Mouse (Mus musculus) frontal cortex, postnatal 10 days (tissue): ENCODE results near the gene Cyp2w1.
A peak's percentile ranks its signal among the peaks of the same experiment; 100 is the strongest.
"Not testable (repeated sequence)": the region's sequence is repeated elsewhere in the genome, so short reads cannot be mapped to it uniquely, and the experiment has no call there.

Experiments used
- DNase-seq, 2 experiments: peaks; one replicate each; pipeline ENCODE4 v3.0.0; 2022; ENCODE audit warnings: low spot score in 2 of 2, mixed read lengths in 1 of 2

Cyp2w1 gene

DNA sequence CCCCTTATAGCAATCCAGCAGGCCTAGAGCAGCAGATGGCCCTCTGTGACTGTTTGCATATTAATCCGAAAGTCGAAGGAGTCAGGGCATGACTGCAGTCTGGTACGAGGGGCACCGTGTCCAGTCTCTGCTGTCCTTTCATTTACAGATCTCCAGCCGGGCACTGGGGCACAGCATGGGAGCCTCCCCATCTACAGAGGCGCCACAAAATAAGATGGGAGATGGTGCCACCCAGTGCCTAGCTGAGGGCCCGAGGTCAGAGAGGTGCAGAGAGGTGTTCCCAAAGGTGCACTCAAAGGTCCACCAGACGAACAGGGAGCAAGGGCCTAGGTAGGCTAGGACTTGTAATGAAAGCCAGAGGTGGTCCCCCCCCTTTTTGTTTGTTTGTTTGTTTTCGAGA lies 30.8 kb downstream of the Cyp2w1 start:
- no peak for DNase-seq

DNA sequence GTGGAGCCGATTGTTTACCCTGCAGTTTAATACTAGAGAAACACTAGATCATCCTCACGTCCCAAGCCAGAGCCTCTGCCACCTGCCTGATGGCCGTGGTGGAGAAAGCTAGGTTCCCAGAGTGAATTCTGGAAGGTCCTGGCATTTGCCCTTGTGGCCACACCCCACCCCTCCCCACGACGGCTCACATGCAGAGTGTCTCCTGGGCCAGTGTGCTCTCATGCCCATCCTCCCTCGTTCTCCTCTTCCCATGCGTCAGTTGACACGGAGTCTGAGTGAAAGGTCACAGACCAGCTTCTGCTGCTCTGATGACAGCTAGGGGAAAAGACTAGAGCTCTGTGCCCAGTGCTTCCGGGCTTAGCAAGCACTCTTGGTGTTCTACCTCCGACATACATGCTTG lies 32.1 kb downstream of the Cyp2w1 start:
- DNase-seq, result no peak

DNA sequence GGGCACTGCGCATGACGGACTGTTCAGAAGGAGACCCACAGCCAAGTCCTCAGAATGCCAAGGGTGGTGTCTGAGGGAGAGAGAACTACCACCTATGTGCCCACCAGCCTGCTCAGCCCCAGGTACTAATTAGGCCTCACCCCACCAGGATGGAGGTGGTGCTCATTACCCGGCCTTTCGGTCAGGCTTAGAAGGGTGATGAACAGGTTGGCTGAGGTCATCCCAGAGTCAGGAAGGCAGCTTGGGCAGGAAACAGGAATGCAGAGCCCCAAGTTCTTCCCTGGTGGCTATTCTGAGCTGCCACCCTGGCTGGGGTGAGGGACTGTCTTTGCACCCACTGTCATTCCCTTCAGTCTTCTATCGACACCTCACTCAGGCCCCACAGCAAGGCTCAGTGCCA lies 33.6 kb downstream of the Cyp2w1 start:
- no peak for DNase-seq

DNA sequence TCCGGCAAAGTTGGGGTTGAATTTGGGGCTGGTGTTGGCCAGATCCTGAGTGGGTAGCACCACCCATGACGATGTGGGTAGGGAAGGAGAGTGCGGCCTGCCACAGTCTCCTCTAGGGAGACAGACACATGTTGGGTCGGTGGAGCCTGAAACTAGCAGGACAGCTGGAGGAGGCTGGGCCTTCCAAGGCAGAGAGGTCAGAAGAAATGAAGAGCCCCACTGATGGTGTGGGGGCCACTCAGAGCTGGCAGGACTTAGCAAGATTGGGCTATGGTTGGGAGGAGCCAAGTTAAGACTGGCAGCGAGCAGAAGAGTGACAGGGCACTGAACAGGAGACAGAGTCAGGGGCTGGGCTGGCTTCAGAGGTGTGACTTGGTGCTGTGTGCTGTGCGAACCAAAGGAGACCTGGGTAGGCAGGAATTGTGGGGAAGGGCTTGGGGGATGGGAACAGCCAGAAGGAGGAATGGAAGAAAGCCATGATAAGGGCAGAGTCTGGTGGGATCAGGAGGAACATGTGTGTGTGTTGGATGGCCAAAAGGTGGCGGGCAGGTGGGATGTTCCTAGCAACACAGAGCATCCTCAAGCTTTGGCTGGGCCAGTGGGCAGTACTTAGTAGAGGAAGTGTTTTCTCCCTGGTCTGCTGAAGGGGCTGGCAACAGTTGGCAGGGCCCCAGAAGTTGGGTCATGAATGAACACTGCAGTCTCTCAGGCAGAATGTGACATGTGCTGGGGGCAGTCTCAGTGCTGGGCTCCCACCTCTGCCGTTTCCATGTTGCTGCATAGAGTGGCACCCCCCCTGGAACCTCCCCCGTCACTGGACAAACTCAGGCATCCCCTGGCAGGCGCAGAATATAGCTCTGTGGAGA lies 35.1 kb downstream of the Cyp2w1 start:
- no peak for DNase-seq

DNA sequence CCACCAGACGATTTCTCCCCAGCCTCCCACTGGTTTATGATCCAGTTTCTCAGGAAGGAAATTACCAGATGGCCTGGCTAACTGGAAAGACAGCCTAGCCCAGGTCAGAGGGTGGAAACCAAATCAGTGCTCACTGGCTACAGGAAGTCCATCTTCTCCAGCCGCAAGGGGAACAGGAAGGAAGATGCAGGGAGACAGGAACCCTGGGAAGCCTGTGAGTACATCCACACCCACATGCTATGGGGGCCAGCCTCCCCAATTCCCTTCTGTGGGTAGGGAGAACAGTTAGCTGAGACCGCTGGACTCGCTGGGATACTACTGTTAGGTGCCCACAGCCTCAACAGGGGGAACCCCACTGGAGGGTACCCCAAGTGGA lies 35.8 kb downstream of the Cyp2w1 start:
- DNase-seq, result no peak

DNA sequence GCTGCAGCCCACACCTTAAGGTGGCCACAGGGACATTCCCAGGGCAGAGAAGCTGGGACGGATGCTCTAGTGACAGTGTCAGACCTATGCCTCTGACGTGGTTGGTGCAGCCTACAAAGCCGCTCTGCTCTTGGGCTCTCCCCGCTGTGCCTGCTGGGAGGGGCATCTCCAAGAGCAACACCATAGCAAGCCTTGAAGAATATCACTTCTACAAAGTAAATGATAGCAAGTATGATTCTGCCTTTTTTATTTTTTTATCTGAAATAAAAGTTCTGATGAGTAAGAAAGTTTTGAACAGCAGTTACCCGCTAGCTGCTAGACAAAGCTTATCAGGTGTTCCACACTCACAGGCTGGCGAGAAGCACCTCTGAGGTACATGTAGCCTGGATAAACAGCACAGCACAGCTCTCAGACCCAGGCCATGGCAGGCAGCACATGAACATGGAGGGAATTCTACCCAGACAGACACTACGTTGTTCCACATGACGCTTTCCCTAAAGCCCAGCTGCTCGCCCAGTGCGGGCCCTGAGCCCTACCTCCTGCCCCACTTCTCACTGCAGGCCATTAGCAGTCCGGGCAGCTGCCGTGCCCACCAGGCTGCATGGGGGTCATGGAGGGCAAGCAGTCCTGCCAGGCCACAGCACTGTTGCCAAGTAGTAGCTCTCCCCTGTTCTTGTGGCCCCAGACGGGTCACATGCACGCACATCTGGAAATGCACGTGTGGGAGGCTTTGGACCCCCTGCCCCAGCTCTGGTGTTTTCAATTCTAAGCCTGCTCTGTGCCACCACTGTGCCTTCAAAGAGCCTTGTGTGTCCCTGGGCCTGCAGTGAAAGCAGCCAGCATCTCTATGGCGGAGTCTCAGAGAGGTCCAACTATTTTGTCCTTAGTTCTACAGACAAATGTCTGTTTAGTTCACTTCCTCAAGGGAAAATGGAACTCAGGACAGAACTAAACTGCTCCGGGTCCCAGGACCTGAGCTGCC lies 36.6 kb downstream of the Cyp2w1 start:
- peak; percentile 60 to 73 for DNase-seq

DNA sequence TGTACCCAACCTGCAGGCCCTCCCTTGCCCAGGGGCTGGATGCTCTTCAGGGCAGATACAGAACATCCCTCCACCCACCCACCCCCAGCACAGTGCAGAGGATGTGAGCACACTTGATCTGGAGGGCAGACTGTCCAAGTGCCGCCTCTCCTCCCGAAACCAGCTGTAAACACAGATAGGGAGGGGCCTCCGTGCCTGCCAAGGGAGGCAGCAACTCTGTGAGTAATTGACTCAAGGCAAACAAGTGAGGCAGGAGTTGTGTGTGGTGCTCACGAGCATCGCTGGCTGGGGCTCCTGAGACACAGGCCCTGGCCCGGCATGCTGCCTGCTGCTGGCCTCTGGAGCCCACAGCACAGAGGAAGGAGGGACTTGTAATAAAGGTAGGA lies 37.3 kb downstream of the Cyp2w1 start:
- DNase-seq, result peak; percentile 43 to 59

DNA sequence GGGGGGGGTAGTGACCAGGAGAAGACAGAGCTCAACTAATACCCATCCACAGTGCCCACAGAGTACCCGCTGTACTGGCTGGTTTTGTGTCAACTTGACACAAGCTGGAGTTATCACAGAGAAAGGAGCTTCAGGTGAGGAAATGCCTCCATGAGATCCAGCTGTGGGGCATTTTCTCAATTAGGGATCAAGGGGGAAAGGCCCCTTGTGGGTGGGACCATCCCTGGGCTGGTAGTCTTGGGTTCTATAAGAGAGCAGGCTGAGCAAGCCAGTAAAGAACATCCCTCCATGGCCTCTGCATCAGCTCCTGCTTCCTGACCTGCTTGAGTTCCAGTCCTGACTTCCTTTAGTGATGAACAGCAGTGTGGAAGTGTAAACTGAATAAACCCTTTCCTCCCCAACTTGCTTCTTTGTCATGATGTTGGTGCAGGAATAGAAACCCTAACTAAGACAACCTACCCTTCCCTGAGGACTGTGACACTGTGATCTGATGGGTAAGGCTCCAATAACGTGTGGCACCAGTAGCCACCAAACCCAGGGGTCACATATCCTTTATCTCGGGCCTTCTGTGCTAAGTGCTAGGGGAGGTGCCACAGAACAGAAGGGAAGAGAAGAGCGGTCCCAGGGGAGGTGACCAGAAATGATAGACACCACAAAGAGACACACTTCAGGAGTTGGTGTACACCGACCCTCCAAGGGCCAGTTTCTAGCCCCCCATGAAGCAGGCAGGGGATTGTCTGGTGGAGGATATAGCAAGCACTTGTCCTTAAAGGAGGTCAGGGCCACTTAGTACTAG lies 38.1 kb downstream of the Cyp2w1 start:
- DNase-seq, result not testable (repeated sequence)

DNA sequence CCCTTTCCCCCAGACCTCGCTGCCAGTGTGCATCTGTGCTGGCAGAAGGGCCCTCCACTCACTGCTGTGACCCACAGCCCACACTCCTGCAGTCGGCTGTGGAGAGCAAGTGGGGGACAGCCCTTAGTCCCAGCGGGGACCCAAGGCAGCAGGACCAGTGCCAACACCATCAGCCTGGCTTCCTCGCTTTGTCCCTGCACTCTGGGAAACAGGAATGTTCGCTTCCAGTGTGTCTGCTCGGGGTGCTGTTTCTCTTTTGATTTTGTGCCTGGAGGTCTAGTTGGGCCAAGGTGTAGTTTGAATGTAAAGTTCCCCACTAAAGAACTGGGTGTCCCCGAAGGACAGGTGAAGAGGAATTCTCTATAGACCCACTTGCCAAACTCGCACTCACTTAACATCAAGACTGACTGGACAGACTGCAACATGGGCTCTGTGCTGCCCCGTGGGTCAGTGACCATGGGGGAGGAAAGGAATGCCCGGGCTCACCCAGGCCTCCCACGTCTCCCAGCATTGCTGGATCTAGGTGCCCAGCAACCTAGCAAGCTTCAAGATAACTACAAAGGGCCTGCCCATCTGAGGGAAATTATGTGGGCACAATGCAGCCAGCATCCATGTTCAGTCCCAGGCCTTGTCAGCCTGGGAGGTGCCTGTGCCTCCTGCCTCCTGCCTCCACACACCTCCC lies 39.0 kb downstream of the Cyp2w1 start:
- DNase-seq, result no peak

DNA sequence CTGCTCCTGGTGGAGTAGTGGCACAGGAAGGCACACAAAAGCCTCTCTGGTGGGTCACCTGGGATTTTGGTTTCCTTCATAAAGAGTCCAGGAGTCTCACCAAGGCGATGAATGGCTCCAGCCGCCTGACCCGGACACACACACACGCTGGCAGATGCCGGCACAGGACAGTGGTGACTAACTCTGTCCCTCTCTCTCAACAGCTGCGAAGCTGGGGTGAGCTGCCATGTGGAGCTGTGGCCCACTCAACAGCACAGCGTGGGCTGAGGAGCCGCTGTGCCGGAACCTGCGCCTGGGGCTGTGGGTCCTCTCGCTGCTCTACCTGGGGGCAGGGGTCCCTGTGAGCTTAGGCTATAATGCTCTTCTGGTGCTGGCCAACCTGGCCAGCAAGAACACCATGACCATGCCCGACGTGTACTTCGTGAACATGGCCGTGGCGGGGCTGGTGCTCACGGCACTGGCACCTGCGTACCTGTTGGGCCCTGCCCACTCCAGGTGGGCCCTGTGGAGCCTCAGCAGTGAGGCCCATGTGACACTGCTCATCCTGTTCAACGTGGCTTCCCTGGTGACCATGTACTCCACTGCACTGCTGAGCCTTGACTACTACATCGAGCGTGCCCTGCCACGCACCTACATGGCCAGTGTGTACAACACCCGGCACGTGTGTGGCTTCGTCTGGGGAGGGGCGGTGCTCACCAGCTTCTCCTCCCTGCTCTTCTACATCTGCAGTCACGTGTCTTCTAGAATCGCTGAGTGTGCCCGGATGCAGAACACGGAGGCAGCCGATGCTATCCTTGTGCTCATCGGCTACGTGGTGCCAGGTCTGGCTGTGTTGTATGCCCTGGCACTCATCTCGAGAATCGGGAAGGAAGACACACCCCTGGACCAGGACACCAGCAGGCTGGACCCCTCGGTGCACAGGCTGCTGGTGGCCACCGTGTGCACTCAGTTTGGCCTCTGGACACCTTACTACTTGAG lies 40.1 kb downstream of the Cyp2w1 start:
- DNase-seq, result no peak

DNA sequence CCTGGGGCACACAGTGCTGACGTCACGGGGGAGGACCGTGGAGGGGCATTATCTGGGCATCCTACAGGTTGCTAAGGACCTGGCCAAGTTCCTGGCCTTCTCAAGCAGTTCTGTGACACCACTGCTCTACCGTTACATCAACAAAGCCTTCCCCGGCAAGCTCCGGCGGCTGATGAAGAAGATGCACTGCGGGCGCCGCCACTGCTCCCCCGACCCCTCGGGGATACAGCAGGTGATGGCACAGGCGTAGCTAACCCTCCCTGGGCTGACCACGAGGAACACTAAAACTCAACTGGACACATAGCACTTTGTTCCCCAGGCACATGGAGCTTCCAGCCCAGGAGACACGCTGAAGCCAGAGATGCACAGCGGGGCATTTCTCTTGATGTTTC lies 40.8 kb downstream of the Cyp2w1 start:
- no peak for DNase-seq

DNA sequence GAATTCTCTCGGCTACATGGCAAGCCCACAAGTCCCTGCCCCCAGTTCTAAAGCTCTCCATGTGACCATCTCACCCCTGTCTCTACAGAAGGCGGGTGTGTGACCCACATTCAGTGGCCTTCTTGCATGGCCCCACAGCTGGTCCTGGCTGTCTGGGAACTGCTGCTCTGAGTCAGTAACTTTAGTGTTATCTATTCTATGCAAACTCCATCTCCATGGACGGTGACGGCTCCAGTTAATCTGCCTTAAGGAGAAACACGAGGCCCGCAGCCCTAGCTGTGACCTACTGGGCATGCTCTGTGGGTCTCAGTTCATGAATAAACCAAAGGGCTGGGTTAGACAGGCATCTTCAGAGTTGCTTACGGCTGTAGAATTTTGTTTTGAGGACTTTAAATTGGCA lies 42.0 kb downstream of the Cyp2w1 start:
- DNase-seq, result no peak

DNA sequence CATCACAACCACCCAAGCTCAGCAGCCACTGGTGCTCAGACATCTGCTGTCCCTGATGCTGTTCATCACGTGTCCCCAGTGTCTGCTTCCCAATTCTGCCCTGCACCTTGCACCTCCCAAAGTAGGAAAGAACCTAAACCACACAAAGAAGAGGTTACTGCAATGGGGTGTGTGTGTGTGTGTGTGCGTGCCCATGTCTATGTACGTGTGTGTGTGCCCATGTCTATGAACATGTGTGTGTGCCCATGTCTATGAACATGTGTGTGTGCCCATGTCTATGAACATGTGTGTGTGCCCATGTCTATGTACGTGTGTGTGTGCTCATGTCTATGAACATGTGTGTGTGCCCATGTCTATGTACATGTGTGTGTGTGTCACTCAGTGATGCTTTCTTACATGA lies 43.1 kb downstream of the Cyp2w1 start:
- no peak for DNase-seq

DNA sequence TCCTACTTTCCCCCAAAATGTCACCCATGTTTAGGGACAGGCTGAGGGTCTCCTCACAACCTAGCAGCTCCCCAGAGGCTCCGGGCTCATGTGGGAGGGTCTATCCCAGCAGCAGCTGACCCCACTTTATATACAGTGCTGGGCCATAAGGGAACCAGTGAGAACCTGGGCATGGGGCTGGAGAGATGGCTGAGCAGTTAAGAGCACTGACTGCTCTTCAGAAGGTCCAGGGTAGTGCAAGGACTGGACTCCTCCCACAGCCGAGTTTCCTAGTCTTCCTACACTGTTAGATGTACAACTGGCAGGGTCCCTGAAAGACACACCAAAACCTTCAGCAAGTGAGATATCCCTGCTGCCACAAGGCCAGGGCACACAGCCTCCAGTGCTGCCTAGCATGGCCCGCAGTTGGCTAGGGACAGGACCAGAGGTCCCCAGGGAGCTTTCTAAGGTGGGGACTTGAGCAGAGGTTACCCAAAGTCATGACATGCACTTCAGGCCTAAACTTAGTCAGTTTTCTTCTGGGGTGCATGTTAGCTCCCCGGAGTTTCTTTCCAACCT lies 45.0 kb downstream of the Cyp2w1 start:
- DNase-seq, result no peak

DNA sequence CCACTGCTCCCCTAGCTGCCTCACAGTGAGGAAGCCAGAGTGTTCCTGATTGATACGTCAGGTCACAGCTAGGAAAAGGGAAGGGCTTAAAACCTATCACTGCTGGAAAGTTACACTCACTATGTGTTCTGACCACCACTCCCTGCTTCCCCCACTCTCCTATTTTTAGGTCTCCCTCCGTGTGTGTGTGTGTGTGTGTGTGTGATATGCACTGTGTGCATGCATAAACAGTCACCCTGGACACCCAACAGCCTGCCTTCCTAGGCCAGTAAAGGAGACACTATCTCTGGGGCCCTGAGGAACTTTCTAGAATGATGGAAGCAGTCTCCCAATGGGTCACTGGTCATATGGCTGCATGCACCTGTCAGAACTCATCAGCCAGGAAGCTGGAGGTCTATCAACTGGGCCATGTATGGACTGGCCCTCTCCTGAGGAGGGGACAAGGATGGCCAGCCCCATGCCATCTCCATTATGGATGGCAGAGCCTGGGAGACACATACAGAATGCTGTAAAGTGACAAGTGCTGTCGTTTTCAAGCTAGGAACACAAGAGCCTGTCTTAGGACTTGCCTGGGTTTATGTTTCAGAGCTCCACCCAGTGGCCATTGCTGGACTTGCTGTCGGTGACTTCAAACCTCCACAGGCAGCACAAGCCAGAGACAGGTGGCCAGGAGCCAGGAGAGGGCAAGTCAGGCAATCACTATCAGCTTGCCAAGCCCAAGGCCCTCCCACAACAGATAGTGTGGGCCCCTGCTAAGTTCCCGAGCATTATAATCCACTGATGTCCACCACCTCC lies 45.7 kb downstream of the Cyp2w1 start:
- DNase-seq, result peak; percentile 87

DNA sequence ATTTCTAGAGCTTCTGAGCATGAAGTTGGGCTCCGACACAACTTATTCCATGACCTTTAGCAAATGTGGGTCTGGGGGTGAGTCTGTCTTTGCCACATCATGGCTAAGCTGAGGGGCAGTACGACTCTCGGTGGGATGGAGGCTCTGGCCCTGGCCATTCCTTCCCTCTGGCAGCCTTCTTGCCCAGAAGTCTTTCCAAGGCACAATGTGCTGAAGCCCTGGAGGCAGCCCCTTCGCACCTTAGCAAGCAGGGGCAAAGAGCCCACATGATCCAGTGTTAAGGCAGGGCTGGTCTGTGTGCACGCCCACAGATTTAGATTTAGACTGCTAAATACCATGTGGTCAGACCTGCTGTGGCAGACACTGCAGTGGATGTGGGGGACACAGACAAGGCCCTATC lies 46.4 kb downstream of the Cyp2w1 start:
- no peak for DNase-seq

DNA sequence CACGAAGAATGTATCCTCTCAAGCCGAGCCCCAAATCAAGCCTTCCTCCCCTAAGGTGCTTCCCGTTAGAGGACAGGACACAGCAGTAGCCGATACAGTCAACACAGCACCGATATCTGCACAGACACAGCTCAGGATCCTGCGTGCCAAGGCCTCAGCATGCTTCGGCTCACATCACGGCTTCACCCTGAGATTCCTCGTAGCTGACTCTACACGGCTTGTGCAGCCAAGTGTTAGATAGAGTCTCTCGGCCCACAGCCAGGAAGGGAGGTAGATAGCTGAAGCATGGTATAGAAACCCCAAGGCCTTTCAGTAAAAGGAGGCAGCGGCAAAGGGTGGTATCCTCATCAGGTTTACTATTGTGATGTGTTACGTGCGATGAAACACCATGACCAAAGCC lies 47.6 kb downstream of the Cyp2w1 start:
- no peak for DNase-seq

DNA sequence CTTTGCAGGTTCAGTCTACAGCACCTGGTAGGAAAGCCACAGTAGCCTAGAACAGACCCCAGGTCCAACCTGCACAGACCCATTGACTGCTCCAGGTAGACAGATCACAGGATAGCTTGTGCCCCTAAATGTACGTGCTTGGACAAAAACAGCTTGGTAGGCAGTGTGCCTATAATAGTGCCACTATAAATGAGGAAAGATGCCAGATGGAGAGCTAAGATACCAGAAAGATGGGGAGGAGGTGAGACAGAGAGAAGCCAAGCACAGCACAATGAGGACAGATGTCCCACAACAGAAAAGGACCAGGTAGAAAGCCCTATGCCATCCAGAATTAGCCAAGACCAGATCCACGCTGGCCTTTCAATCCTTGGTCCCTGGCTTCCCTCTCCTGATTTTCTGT lies 49.7 kb downstream of the Cyp2w1 start:
- DNase-seq, result no peak

DNA sequence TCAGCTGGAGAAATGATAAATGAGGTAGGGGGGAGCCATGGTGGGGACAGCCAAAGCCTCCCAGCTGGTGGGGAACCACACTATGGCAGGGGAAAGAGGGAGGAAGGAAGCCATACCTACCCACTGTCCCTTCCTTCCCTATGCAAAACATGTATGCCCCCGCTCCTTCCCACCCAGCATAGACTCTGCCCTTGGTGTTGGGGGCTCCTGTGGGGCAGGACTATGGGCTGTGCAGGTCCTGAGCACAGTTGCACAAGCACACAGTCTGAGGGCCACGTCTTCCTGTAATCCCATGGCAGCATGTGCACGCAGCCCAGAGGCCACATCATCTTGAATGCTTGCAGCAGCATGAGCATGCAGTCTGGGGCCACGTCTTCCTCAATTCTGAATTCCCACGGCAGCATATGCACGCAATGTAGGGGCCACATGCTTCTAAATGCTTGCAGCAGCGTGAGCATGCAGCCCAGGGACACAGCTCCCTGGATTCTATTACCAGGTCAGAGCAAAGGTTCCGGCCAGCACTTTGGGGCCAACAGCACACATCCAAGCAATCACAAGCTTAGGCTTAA lies 51.4 kb downstream of the Cyp2w1 start:
- DNase-seq, result no peak
